Mouse (Mus musculus) embryonic facial prominence, embryonic 13.5 days (tissue): Measurements from ENCODE around the gene Oasl1. TPM values are rescaled to one million over a fixed set of nuclear protein-coding genes. Genes with fewer than 3 reads are reported as not detected.

Experiments
- ATAC-seq: fragments of 200-750 bp; cut with Nextera tagmentation; 2 replicates; pipeline ENCODE4 v1.8.0; 2017; ENCODE audit warnings: low read depth; ENCODE audit not compliant: insufficient number of reproducible peaks, insufficient read depth, low FRiP score, low TSS enrichment
- H3K27ac ChIP-seq: fragments of 300-500 bp; sonication (generic); 2 replicates; pipeline ENCODE4 v1.5.1; 2015; ENCODE audit warnings: moderate library complexity, mild to moderate bottlenecking, inconsistent platforms
- H3K27me3 ChIP-seq: fragments of 300-500 bp; sonication (generic); 2 replicates; pipeline ENCODE4 v1.6.1; 2015; ENCODE audit warnings: mild to moderate bottlenecking, inconsistent platforms
- H3K36me3 ChIP-seq: fragments of 300-500 bp; sonication (generic); 2 replicates; pipeline ENCODE4 v1.6.1; 2015; ENCODE audit warnings: mild to moderate bottlenecking, inconsistent platforms
- H3K4me1 ChIP-seq: fragments of 300-500 bp; sonication (generic); 2 replicates; pipeline ENCODE4 v1.6.1; 2015; ENCODE audit warnings: inconsistent platforms
- H3K4me2 ChIP-seq: fragments of 300-500 bp; sonication (generic); 2 replicates; pipeline ENCODE4 v1.6.1; 2015; ENCODE audit warnings: moderate library complexity, mild to moderate bottlenecking, inconsistent platforms
- H3K4me3 ChIP-seq: fragments of 300-500 bp; sonication (generic); 2 replicates; pipeline ENCODE4 v1.5.1; 2015; ENCODE audit warnings: mild to moderate bottlenecking, inconsistent platforms
- H3K9ac ChIP-seq: fragments of 300-500 bp; sonication (generic); 2 replicates; pipeline ENCODE4 v1.6.1; 2015; ENCODE audit warnings: mild to moderate bottlenecking, inconsistent platforms
- H3K9me3 ChIP-seq: fragments of 300-500 bp; sonication (generic); 2 replicates; pipeline ENCODE4 v1.6.1; 2016; ENCODE audit warnings: inconsistent platforms
- WGBS: fragments of 180-500 bp; shearing (Covaris S2); methylation state at CpG from one replicate; pipeline ENCODE4 v1.1.7; 2015; ENCODE audit warnings: mixed read lengths; 5-methylcytosine and 5-hydroxymethylcytosine counted together
- polyA plus RNA-seq: library from polyadenylated mRNA; unstranded; fragments of >200 nt; fragmentation: Nextera tagmentation; extraction: Ambion mirVana; gene quantifications from 2 replicates; pipeline ENCODE4 v1.2.1, GENCODE M21; 2015

Oasl1 gene
- polyA plus RNA-seq, 1 experiment from 2014 or later, result 0.48 TPM

- no peak overlapping the region for H3K4me3 ChIP-seq
- 77% methylated on average over 21 of the region's 21 CpGs for WGBS
- H3K27ac ChIP-seq, result peak overlapping the region; percentile 8; the same call in 1 of the 2 replicates
- peaks cover 44% of the 10 kb centered on the region for H3K36me3 ChIP-seq
- H3K9ac ChIP-seq, result peak overlapping the region; percentile 36; the same call in 1 of the 2 replicates
- no peak overlapping the region for H3K4me2 ChIP-seq
- ATAC-seq, result no peak
- no peaks in the 10 kb centered on the region for H3K9me3 ChIP-seq
- H3K27me3 ChIP-seq, result no peaks in the 10 kb centered on the region
- H3K4me1 ChIP-seq, result peaks cover 18% of the 10 kb centered on the region
Observed at GRCm38 (mm10) chr5:114951279-114951880, 28.3 kb downstream of the Oasl1 start.

GRCm38 (mm10) chr5:114953326-114953725 is 30.3 kb downstream of the Oasl1 start:
- H3K4me3 ChIP-seq, result no peak overlapping the region
- H3K4me1 ChIP-seq, result peaks cover 18% of the 10 kb centered on the region
- 83% methylated on average over 14 of the region's 14 CpGs for WGBS
- H3K9ac ChIP-seq, result no peak overlapping the region
- H3K27me3 ChIP-seq, result no peaks in the 10 kb centered on the region
- no peak overlapping the region for H3K4me2 ChIP-seq
- ATAC-seq, result no peak
- no peaks in the 10 kb centered on the region for H3K9me3 ChIP-seq
- peaks cover 24% of the 10 kb centered on the region for H3K36me3 ChIP-seq
- H3K27ac ChIP-seq, result no peak overlapping the region

- no peak overlapping the region for H3K9ac ChIP-seq
- no peak overlapping the region for H3K4me3 ChIP-seq
- WGBS, result 86% methylated on average over 5 of the region's 5 CpGs
- no peak overlapping the region for H3K27ac ChIP-seq
- ATAC-seq, result no peak
- H3K4me2 ChIP-seq, result no peak overlapping the region
- H3K4me1 ChIP-seq, result 0 out of 2 replicates have a peak, but pooled peaks cover 8% of the 10 kb centered on the region
- H3K36me3 ChIP-seq, result no peaks in the 10 kb centered on the region
- H3K27me3 ChIP-seq, result no peaks in the 10 kb centered on the region
- H3K9me3 ChIP-seq, result no peaks in the 10 kb centered on the region; the same call in 1 of the 2 replicates
Observed at GRCm38 (mm10) chr5:114958069-114958468, 35.0 kb downstream of the Oasl1 start.

- H3K36me3 ChIP-seq, result no peaks in the 10 kb centered on the region
- no peak overlapping the region for H3K4me3 ChIP-seq
- H3K27ac ChIP-seq, result no peak overlapping the region
- no peak overlapping the region; the same call in 1 of the 2 replicates for H3K9ac ChIP-seq
- no peak for ATAC-seq
- H3K27me3 ChIP-seq, result 0 out of 2 replicates have a peak, but pooled peaks cover 1% of the 10 kb centered on the region
- H3K9me3 ChIP-seq, result no peaks in the 10 kb centered on the region; the same call in 1 of the 2 replicates
- H3K4me2 ChIP-seq, result no peak overlapping the region
- WGBS, result 46% methylated on average over 4 of the region's 4 CpGs
- peaks cover 12% of the 10 kb centered on the region; the same call in 1 of the 2 replicates for H3K4me1 ChIP-seq
Observed at GRCm38 (mm10) chr5:114961590-114962360, 38.7 kb downstream of the Oasl1 start.

- no peak overlapping the region for H3K4me3 ChIP-seq
- H3K9ac ChIP-seq, result no peak overlapping the region
- H3K36me3 ChIP-seq, result no peaks in the 10 kb centered on the region
- ATAC-seq, result no peak
- H3K4me2 ChIP-seq, result no peak overlapping the region
- peaks cover 25% of the 10 kb centered on the region for H3K27me3 ChIP-seq
- H3K4me1 ChIP-seq, result peaks cover 12% of the 10 kb centered on the region; the same call in 1 of the 2 replicates
- H3K9me3 ChIP-seq, result no peaks in the 10 kb centered on the region
- no peak overlapping the region for H3K27ac ChIP-seq
- 62% methylated on average over 7 of the region's 7 CpGs for WGBS
Observed at GRCm38 (mm10) chr5:114964315-114964966, 41.4 kb downstream of the Oasl1 start.

- Histone ChIP-seq H3K4me3 (no peak overlapping the region), H3K9me3 (no peaks in the 10 kb centered on the region), H3K9ac (no peak overlapping the region), H3K4me1 (peaks cover 12% of the 10 kb centered on the region; the same call in 1 of the 2 replicates), H3K27ac (no peak overlapping the region), H3K27me3 (peaks cover 26% of the 10 kb centered on the region), H3K4me2 (no peak overlapping the region), H3K36me3 (no peaks in the 10 kb centered on the region)
- ATAC-seq, result no peak
- 61% methylated on average over 17 of the region's 17 CpGs for WGBS
Observed at GRCm38 (mm10) chr5:114964967-114965898, 42.2 kb downstream of the Oasl1 start.

GRCm38 (mm10) chr5:114967523-114968268 is 44.7 kb downstream of the Oasl1 start:
- H3K4me2 ChIP-seq, result no peak overlapping the region
- WGBS, result 38% methylated on average over 14 of the region's 14 CpGs
- no peak for ATAC-seq

GRCm38 (mm10) chr5:114968651-114969050 is 45.6 kb downstream of the Oasl1 start:
- Histone ChIP-seq H3K36me3 (no peaks in the 10 kb centered on the region), H3K9ac (0 out of 2 replicates have a peak overlapping the region, but pooled peaks have one; percentile 16), H3K9me3 (no peaks in the 10 kb centered on the region), H3K4me2 (no peak overlapping the region), H3K4me1 (peaks cover 10% of the 10 kb centered on the region; the same call in 1 of the 2 replicates), H3K27ac (no peak overlapping the region), H3K4me3 (no peak overlapping the region), H3K27me3 (peaks cover 26% of the 10 kb centered on the region)
- ATAC-seq, result no peak
- WGBS, result 17% methylated on average over 7 of the region's 7 CpGs

More at GRCm38 (mm10) chr5:114967523-114968268, 44.7 kb downstream of the Oasl1 start:
- Histone ChIP-seq H3K27ac (no peak overlapping the region), H3K4me1 (peaks cover 10% of the 10 kb centered on the region; the same call in 1 of the 2 replicates), H3K36me3 (no peaks in the 10 kb centered on the region), H3K27me3 (peaks cover 26% of the 10 kb centered on the region), H3K9ac (no peak overlapping the region), H3K4me3 (no peak overlapping the region), H3K9me3 (no peaks in the 10 kb centered on the region)

- no peak overlapping the region for H3K4me2 ChIP-seq
- peaks cover 26% of the 10 kb centered on the region for H3K27me3 ChIP-seq
- ATAC-seq, result no peak
- 0 out of 2 replicates have a peak overlapping the region, but pooled peaks have one; percentile 16 for H3K9ac ChIP-seq
- H3K9me3 ChIP-seq, result no peaks in the 10 kb centered on the region
- no peak overlapping the region for H3K27ac ChIP-seq
- H3K4me3 ChIP-seq, result no peak overlapping the region
- H3K36me3 ChIP-seq, result no peaks in the 10 kb centered on the region
- H3K4me1 ChIP-seq, result peaks cover 10% of the 10 kb centered on the region; the same call in 1 of the 2 replicates
- 8% methylated on average over 4 of the region's 4 CpGs for WGBS
Observed at GRCm38 (mm10) chr5:114969064-114969463, 46.0 kb downstream of the Oasl1 start.

GRCm38 (mm10) chr5:114969609-114970215 is 46.7 kb downstream of the Oasl1 start:
- Histone ChIP-seq H3K4me2 (no peak overlapping the region), H3K9me3 (no peaks in the 10 kb centered on the region), H3K4me3 (no peak overlapping the region), H3K27ac (no peak overlapping the region), H3K36me3 (no peaks in the 10 kb centered on the region), H3K27me3 (peaks cover 26% of the 10 kb centered on the region), H3K9ac (no peak overlapping the region), H3K4me1 (peaks cover 10% of the 10 kb centered on the region; the same call in 1 of the 2 replicates)
- ATAC-seq, result no peak
- WGBS, result 55% methylated on average over 13 of the region's 13 CpGs
